Mouse (Mus musculus) macrophage (primary cell): ENCODE data around the gene Kmt5b. TPM values are rescaled to one million over a fixed set of nuclear protein-coding genes. Genes with fewer than 3 reads are reported as not detected.

ENCODE experiments used
- H3K27ac ChIP-seq: fragments of 350-480 bp; formaldehyde crosslinking; 2 replicates; pipeline ENCODE4 v1.9.0; 2021
- H3K36me3 ChIP-seq: fragments of 350-480 bp; formaldehyde crosslinking; 2 replicates; pipeline ENCODE4 v1.9.0; 2021; ENCODE audit errors: inconsistent target
- H3K4me3 ChIP-seq: fragments of 350-480 bp; formaldehyde crosslinking; 2 replicates; pipeline ENCODE4 v1.9.0; 2021; ENCODE audit errors: inconsistent target
- H3K79me2 ChIP-seq: fragments of 350-480 bp; formaldehyde crosslinking; 2 replicates; pipeline ENCODE4 v1.9.0; 2021; ENCODE audit errors: inconsistent target
- WGBS: methylation state at CpG from one replicate; pipeline ENCODE4 v1.1.7; 2026; ENCODE audit warnings: inconsistent platforms; ENCODE audit not compliant: missing documents; 5-methylcytosine and 5-hydroxymethylcytosine counted together
- polyA plus RNA-seq: library from polyadenylated mRNA; stranded (reverse); fragments of 250-400 nt; gene quantifications from 3 replicates; pipeline ENCODE4 v1.2.4, GENCODE M21; 2018; ENCODE audit warnings: inconsistent platforms

Gene Kmt5b
- polyA plus RNA-seq, 1 experiment from 2014 or later = 28.8 TPM

GRCm38 (mm10) chr19:3855091-3855490 lies 87.9 kb downstream of the Kmt5b start:
- H3K27ac ChIP-seq = no peak overlapping the region
- WGBS = 57% methylated on average over 6 of the region's 6 CpGs

GRCm38 (mm10) chr19:3855601-3856000 lies 88.4 kb downstream of the Kmt5b start:
- Histone ChIP-seq H3K4me3 (no peak overlapping the region), H3K27ac (no peak overlapping the region), H3K36me3 (no peaks in the 10 kb centered on the region), H3K79me2 (peaks cover 78% of the 10 kb centered on the region)
- 54% methylated on average over 4 of the region's 4 CpGs for WGBS

More at GRCm38 (mm10) chr19:3855091-3855490, 87.9 kb downstream of the Kmt5b start:
- peaks cover 72% of the 10 kb centered on the region for H3K79me2 ChIP-seq
- H3K4me3 ChIP-seq = no peak overlapping the region
- H3K36me3 ChIP-seq = no peaks in the 10 kb centered on the region

- Histone ChIP-seq H3K4me3 (no peak overlapping the region), H3K79me2 (peaks cover 94% of the 10 kb centered on the region), H3K36me3 (no peaks in the 10 kb centered on the region), H3K27ac (no peak overlapping the region)
- 100% methylated on average over 2 of the region's 3 CpGs for WGBS
These were observed 90.0 kb downstream of the Kmt5b start for GRCm38 (mm10) chr19:3857220-3857619.

- Histone ChIP-seq H3K36me3 (peaks cover 7% of the 10 kb centered on the region; the same call in 1 of the 2 replicates), H3K4me3 (no peak overlapping the region), H3K79me2 (peaks cover 77% of the 10 kb centered on the region), H3K27ac (no peak overlapping the region)
- WGBS = 96% methylated on average over 2 of the region's 2 CpGs
These were observed 95.5 kb downstream of the Kmt5b start for GRCm38 (mm10) chr19:3862713-3863112.

GRCm38 (mm10) chr19:3864960-3865359 lies 97.7 kb downstream of the Kmt5b start:
- Histone ChIP-seq H3K79me2 (peaks cover 59% of the 10 kb centered on the region), H3K4me3 (no peak overlapping the region), H3K27ac (no peak overlapping the region), H3K36me3 (peaks cover 7% of the 10 kb centered on the region; the same call in 1 of the 2 replicates)
- 94% methylated on average over 2 of the region's 2 CpGs for WGBS

Other genes with a start within 250 kb of the Kmt5b start
- gene Ppp6r3, start 191.7 kb upstream of the Kmt5b start, polyA plus RNA-seq = 44.9 to 49.4 TPM (median 48.9 TPM) in 3 replicates
- 17.5 to 23.7 TPM (median 23.5 TPM) in 3 replicates for gene Lrp5, start 80.9 kb upstream of the Kmt5b start, polyA plus RNA-seq
- gene 1810055G02Rik, start 59.1 kb upstream of the Kmt5b start, polyA plus RNA-seq = 3.1 to 11.5 TPM (median 9.2 TPM) in 3 replicates
- 11.1 to 17.8 TPM (median 15.8 TPM) in 3 replicates for gene Chka, start 84.4 kb downstream of the Kmt5b start, polyA plus RNA-seq
- gene Tcirg1, start 139.7 kb downstream of the Kmt5b start, polyA plus RNA-seq = 359 to 665 TPM (median 410 TPM) in 3 replicates
- gene Ndufs8, start 145.4 kb downstream of the Kmt5b start, polyA plus RNA-seq = 65.9 to 103 TPM (median 95.7 TPM) in 3 replicates
- gene Aldh3b1, start 162.4 kb downstream of the Kmt5b start, polyA plus RNA-seq = 57.7 to 77.8 TPM (median 67.9 TPM) in 3 replicates
- 421 to 814 TPM (median 651 TPM) in 3 replicates for gene Unc93b1, start 167.8 kb downstream of the Kmt5b start, polyA plus RNA-seq
- gene Aldh3b3, start 191.2 kb downstream of the Kmt5b start, polyA plus RNA-seq = not detected in 3 replicates
- not detected in 3 replicates for gene Aldh3b2, start 204.9 kb downstream of the Kmt5b start, polyA plus RNA-seq
- gene Acy3, start 219.1 kb downstream of the Kmt5b start, polyA plus RNA-seq = 0.47 to 0.60 TPM (median 0.47 TPM) in 3 replicates
- not detected in 3 replicates for gene Tbx10, start 225.3 kb downstream of the Kmt5b start, polyA plus RNA-seq
- gene Nudt8, start 233.2 kb downstream of the Kmt5b start, polyA plus RNA-seq = 6.9 to 10.7 TPM (median 7.0 TPM) in 3 replicates
- gene Gm49405, start 233.2 kb downstream of the Kmt5b start, polyA plus RNA-seq = 0.07 to 0.19 TPM (median 0.13 TPM) in 3 replicates
- gene Doc2g, start 235.9 kb downstream of the Kmt5b start, polyA plus RNA-seq = 0.20 to 0.33 TPM in 2 of 3 replicates, not detected in the other
- 35.8 to 43.3 TPM (median 39.0 TPM) in 3 replicates for gene Ndufv1, start 245.4 kb downstream of the Kmt5b start, polyA plus RNA-seq